Mouse (Mus musculus) frontal cortex, adult (tissue): ENCODE data around the gene Plg.

ENCODE experiments used
- ATAC-seq: cut with Nextera tagmentation; 2 replicates; pipeline ENCODE4 v1.9.2; 2017; ENCODE audit warnings: mild to moderate bottlenecking, moderate library complexity, mixed read lengths; ENCODE audit not compliant: low TSS enrichment

Plg gene

DNA sequence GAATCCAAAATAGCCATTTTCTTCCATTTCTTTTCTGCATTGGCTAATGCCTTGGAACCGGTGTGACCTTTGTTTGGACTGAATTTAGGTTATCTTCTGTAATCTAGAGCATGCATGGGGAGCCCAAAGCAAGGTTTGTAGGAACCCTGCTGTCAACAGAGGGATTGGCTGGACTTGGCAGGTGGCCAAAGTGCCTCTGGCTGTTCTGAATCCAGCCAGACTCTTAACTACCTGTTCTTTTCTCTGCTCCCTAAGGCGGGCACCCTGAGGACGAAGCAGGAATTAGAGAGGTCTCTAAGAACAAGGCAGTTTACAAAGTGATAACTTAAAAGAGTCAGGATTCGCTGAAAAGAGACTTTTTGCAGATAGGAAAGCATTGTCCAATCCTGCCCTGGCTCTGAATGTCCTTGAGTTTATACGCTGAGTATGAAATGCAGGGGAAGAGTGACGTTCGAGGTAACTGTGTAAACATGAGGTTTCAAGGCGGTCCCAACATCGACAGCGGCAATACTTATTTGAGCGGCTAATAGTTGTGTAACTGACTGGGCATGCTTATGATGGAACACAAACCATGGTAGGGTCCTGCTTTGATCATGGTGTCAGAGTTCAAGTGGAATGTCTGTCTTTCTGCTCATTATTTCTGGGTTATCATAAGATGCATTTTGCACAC lies 74.6 kb downstream of the Plg start:
- no peak for ATAC-seq

DNA sequence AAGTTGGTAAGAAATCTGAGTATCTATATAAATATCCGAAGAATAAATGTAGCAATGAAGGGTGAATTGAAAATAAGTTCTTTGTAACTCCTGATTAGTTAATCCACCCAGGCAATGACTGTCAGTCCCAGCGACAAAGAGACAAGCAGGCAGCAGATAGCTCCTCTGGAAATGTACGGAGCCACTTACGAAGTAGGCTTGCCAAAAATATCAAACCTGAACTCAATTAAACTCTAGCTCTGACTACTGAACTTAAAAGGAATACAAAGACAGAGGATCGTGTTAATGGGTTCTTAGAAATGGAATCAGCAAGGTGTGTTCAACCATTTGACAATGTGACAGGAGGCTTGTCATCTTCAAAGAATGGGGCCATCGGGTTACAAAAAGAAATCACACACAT lies 75.3 kb downstream of the Plg start:
- no peak for ATAC-seq

DNA sequence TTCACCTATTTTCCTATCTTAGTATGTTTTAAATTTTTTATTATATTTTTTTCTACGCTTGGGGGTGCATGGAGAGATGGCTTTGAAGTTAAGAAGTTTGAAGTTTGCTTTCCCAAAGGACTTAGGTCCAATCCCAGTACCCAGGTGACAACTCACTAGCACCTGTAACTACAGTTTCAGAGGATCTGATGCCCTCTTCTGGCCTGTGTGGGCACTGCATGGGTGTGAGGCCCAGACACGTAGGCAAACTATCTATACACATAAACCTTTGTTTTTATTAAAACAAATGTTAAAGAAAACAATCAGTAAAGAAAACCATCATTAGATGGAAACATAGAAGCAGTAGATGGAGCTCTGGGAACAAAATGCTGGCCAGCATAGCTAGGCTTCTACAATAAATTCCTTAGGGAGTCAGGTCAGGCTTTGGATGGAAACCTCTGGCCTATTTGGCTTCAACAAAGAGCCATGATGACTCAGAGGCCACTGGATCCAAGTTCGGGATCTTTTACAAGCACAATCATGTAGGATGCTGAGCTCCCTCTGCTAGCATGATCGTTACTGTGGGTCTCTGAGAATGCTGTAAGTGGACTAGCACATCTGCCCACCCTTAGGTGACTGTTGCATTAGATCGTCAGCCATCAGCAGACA lies 76.9 kb downstream of the Plg start:
- no peak for ATAC-seq

DNA sequence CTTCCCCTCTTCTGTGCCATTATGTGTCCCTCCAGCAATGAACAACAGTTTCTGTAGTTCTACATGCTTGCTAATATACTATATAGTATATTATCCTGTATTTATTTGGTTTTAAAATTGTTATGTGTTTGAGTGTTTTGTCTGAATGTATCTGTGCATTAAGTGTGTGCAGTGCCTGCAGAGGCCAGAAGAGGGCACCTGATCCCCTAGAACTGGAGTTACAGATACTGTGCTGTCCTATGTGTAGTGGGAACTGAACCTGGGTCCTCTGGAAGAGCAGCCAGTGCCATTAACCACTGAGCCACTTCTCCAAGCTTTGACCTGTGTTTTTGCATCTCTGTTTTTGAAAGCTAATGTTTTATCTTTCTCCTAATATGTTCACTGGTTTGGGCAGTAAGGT lies 82.8 kb downstream of the Plg start:
- ATAC-seq: no peak

DNA sequence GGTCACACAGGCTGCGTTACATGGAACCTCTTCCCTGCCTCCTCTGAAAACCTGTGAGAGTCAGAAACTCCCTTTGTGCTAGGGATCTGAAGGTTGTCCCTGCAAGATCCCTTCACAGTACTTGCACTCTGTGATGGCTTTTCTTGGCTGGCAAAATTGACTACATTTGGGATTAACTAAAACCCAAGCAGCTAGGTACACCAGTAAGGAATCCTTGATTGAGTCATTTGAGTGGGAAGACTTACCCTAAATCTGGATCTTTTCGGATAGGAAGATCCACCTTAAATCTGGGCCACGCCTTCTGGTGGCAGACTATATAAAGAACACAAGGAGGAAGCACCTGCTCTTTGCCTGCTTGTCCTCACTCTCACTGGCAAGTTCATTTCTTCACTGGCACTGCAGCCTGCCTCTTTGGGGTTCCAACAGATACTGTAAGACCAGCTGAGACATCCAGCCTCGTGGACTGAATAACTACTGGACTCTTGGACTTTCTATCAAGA lies 88.1 kb downstream of the Plg start:
- ATAC-seq: peak; percentile 77

DNA sequence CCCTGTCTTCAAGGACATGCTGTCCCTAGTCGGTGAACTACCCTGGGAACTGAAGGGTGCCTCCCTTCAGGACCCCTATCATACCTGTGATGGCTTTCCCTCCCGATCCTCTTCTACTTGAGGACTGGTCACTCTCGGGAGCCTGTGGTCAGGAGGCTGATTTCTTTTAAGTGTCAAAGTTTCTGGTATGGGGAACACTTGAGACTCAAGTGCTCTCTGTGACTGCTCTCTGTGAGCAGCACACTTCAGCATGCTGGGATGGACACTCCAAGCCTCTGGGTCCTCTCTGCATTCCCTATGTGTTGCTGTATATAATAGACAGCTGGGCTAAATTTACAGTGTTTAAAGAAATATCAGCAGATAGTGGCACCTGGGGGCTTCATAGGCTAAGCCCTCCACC lies 89.2 kb downstream of the Plg start:
- no peak for ATAC-seq

DNA sequence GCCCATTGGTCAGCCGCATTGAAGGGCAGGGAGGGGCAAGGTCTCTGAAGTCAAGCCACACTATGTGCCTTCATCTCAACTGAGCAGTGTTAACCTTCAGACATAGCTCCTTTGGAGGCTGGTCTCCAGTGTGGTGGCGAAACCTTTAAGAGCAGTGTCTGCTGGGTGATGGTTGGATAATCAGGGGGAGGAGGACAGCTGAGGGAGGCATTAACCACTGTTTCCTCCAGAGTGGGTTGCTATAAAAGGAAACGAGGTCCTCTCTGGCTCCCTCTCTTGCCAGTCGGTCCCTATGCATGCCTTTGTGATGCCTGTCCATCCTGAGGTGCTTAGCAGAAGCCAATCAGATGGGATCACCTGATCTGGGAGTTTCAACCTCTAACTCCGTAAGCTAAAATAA lies 90.3 kb downstream of the Plg start:
- ATAC-seq: no peak
